Mouse (Mus musculus) urinary bladder, adult 18-20 months (tissue): ENCODE measurements around the gene Col1a2.

Experiments
- DNase-seq, 2 experiments: peaks; one replicate each; pipeline ENCODE4 v3.0.0; 2022; ENCODE audit warnings: low spot score in 2 of 2, mixed read lengths in 2 of 2

Col1a2 gene

GRCm38 (mm10) chr6:4504603-4505131, at the start of gene Col1a2:
Col1a2 (plus strand) TSS chr6:4504814.
- no peak for DNase-seq

- DNase-seq, result no peak
Measured at GRCm38 (mm10) chr6:4455518-4455917, 49.1 kb upstream of the Col1a2 start.

- DNase-seq, result no peak
Measured at GRCm38 (mm10) chr6:4455961-4456617, 48.5 kb upstream of the Col1a2 start.

GRCm38 (mm10) chr6:4456691-4457447, 47.7 kb upstream of the Col1a2 start:
- DNase-seq, result no peak

GRCm38 (mm10) chr6:4457555-4457996, 47.0 kb upstream of the Col1a2 start:
- peak in 1 of 2 experiments; percentile 56 for DNase-seq

GRCm38 (mm10) chr6:4465320-4465719, 39.3 kb upstream of the Col1a2 start:
- no peak for DNase-seq

GRCm38 (mm10) chr6:4483577-4483936, 21.1 kb upstream of the Col1a2 start:
- DNase-seq, result no peak

- peak in 1 of 2 experiments; percentile 8 for DNase-seq
Measured at GRCm38 (mm10) chr6:4483937-4484601, 20.5 kb upstream of the Col1a2 start.

GRCm38 (mm10) chr6:4488349-4488748, 16.3 kb upstream of the Col1a2 start:
- DNase-seq, result peak in 1 of 2 experiments; percentile 52

- DNase-seq, result no peak
Measured at GRCm38 (mm10) chr6:4488966-4489365, 15.6 kb upstream of the Col1a2 start.

- DNase-seq, result peak in 1 of 2 experiments; percentile 62
Measured at GRCm38 (mm10) chr6:4489366-4490245, 15.0 kb upstream of the Col1a2 start.

- no peak for DNase-seq
Measured at GRCm38 (mm10) chr6:4493666-4494065, 10.9 kb upstream of the Col1a2 start.

GRCm38 (mm10) chr6:4496428-4496827, 8.2 kb upstream of the Col1a2 start:
- no peak for DNase-seq

GRCm38 (mm10) chr6:4503106-4503505, 1.5 kb upstream of the Col1a2 start:
- peak in 1 of 2 experiments; percentile 59 for DNase-seq

- DNase-seq, result peak in 1 of 2 experiments; percentile 72
Measured at GRCm38 (mm10) chr6:4505158-4505997, 764 bp downstream of the Col1a2 start.

GRCm38 (mm10) chr6:4506106-4506505, 1.5 kb downstream of the Col1a2 start:
- DNase-seq, result no peak

- no peak for DNase-seq
Measured at GRCm38 (mm10) chr6:4506791-4507190, 2.2 kb downstream of the Col1a2 start.

GRCm38 (mm10) chr6:4507323-4507722, 2.7 kb downstream of the Col1a2 start:
- no peak for DNase-seq

GRCm38 (mm10) chr6:4508279-4508678, 3.7 kb downstream of the Col1a2 start:
- no peak for DNase-seq

- DNase-seq, result no peak
Measured at GRCm38 (mm10) chr6:4509395-4509794, 4.8 kb downstream of the Col1a2 start.
